Mouse (Mus musculus): ENCODE results near the gene Cacna2d1. TPM values are rescaled to one million over a fixed set of nuclear protein-coding genes. Genes with fewer than 3 reads are reported as not detected.

Cacna2d1 gene
- polyA plus RNA-seq, 1 experiment from 2014 or later: 41.9 TPM

- H3K9ac ChIP-seq (replicated peaks): no peak overlapping the region
- no peak overlapping the region for H3K27ac ChIP-seq
- no peaks in the 10 kb centered on the region for H3K27me3 ChIP-seq
- H3K4me1 ChIP-seq (replicated peaks): no peaks in the 10 kb centered on the region
- ATAC-seq: no peak
- no peak overlapping the region for H3K4me3 ChIP-seq (replicated peaks)
- no peak overlapping the region for H3K4me2 ChIP-seq (replicated peaks)
- H3K36me3 ChIP-seq: no peaks in the 10 kb centered on the region
- no peaks in the 10 kb centered on the region for H3K9me3 ChIP-seq
Measured at GRCm38 (mm10) chr5:16414693-16415092, 480.2 kb downstream of the Cacna2d1 start.

- Histone ChIP-seq H3K4me1 (replicated peaks) (no peaks in the 10 kb centered on the region), H3K27me3 (no peaks in the 10 kb centered on the region), H3K4me2 (replicated peaks) (no peak overlapping the region), H3K9me3 (no peaks in the 10 kb centered on the region), H3K36me3 (no peaks in the 10 kb centered on the region), H3K4me3 (replicated peaks) (no peak overlapping the region), H3K9ac (replicated peaks) (no peak overlapping the region), H3K27ac (no peak overlapping the region)
- no peak for ATAC-seq
- WGBS: 83% methylated on average over 1 of the region's 1 CpGs
Measured at GRCm38 (mm10) chr5:16417996-16418395, 483.5 kb downstream of the Cacna2d1 start.

DNA sequence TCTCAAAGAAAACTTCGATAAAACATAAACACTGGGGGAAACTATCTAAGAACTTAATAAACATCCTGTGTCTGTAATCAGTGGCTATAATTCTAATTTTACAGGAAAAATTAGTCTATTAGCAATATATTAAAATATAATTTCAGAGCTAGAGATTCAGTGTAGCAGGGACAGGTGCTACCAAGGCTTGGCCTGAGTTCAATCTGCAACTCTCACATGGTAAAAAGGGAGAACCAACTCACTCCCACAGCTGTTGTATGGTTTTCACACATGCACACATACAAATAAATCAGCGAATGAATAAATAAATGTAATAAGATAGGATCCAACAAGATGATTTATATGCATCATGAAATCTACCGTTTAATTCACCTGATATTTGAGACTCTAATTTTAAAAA lies 484.0 kb downstream of the Cacna2d1 start:
- no peak overlapping the region for H3K4me2 ChIP-seq (replicated peaks)
- no peak overlapping the region for H3K9ac ChIP-seq (replicated peaks)
- no peak overlapping the region for H3K4me3 ChIP-seq (replicated peaks)
- 94% methylated on average over 3 of the region's 3 CpGs for WGBS
- no peak overlapping the region for H3K27ac ChIP-seq
- no peak for ATAC-seq
- no peaks in the 10 kb centered on the region for H3K4me1 ChIP-seq (replicated peaks)
- no peaks in the 10 kb centered on the region for H3K27me3 ChIP-seq
- no peaks in the 10 kb centered on the region for H3K36me3 ChIP-seq
- H3K9me3 ChIP-seq: no peaks in the 10 kb centered on the region

Other genes starting within 250 kb of the Cacna2d1 start
- not detected in 2 replicates for gene Speer4c, start 220.4 kb upstream of the Cacna2d1 start, polyA plus RNA-seq (2015; fragmentation: Nextera tagmentation; extraction: Ambion mirVana)